Mouse (Mus musculus): ENCODE results near the gene Cdk19. TPM values are rescaled to one million over a fixed set of nuclear protein-coding genes. Genes with fewer than 3 reads are reported as not detected.

Cdk19 gene
- polyA plus RNA-seq, 1 experiment from 2014 or later: 2.6 TPM

GRCm38 (mm10) chr10:40371184-40371913 lies 32.0 kb downstream of the Cdk19 start:
- 70% methylated on average over 8 of the region's 8 CpGs for WGBS (ENCODE audit: insufficient replicate concordance)
- no peak for DNase-seq
- no peak overlapping the region for H3K9ac ChIP-seq
- no peaks in the 10 kb centered on the region for H3K4me1 ChIP-seq (replicated peaks)
- H3K4me3 ChIP-seq (replicated peaks): no peak overlapping the region
- no peak for ATAC-seq (ENCODE audit: low read depth)
- H3K27ac ChIP-seq: no peak overlapping the region
- H3K27me3 ChIP-seq: no peaks in the 10 kb centered on the region
- no peak overlapping the region for H3K4me2 ChIP-seq
- H3K36me3 ChIP-seq: no peaks in the 10 kb centered on the region
- H3K9me3 ChIP-seq (replicated peaks): no peaks in the 10 kb centered on the region

GRCm38 (mm10) chr10:40371914-40372675 lies 32.7 kb downstream of the Cdk19 start:
- Histone ChIP-seq H3K27ac (no peak overlapping the region), H3K27me3 (no peaks in the 10 kb centered on the region), H3K4me3 (replicated peaks) (no peak overlapping the region), H3K36me3 (no peaks in the 10 kb centered on the region), H3K4me1 (replicated peaks) (no peaks in the 10 kb centered on the region), H3K4me2 (no peak overlapping the region), H3K9ac (no peak overlapping the region), H3K9me3 (replicated peaks) (no peaks in the 10 kb centered on the region)
- DNase-seq (no peak), ATAC-seq (ENCODE audit: low read depth) (no peak)
- WGBS (ENCODE audit: insufficient replicate concordance): 62% methylated on average over 11 of the region's 11 CpGs

- no peak overlapping the region for H3K4me3 ChIP-seq (replicated peaks)
- 61% methylated on average over 5 of the region's 5 CpGs for WGBS (ENCODE audit: insufficient replicate concordance)
- no peaks in the 10 kb centered on the region for H3K27me3 ChIP-seq
- H3K4me1 ChIP-seq (replicated peaks): no peaks in the 10 kb centered on the region
- no peak for ATAC-seq (ENCODE audit: low read depth)
- H3K27ac ChIP-seq: no peak overlapping the region
- H3K9ac ChIP-seq: no peak overlapping the region
- H3K36me3 ChIP-seq: no peaks in the 10 kb centered on the region
- H3K4me2 ChIP-seq: no peak overlapping the region
- no peak for DNase-seq
- no peaks in the 10 kb centered on the region for H3K9me3 ChIP-seq (replicated peaks)
Observed at GRCm38 (mm10) chr10:40373749-40374148, 34.4 kb downstream of the Cdk19 start.

GRCm38 (mm10) chr10:40374828-40375227 lies 35.5 kb downstream of the Cdk19 start:
- H3K36me3 ChIP-seq: no peaks in the 10 kb centered on the region
- ATAC-seq (ENCODE audit: low read depth): no peak

GRCm38 (mm10) chr10:40376286-40376685 lies 36.9 kb downstream of the Cdk19 start:
- no peak overlapping the region for H3K27ac ChIP-seq
- WGBS (ENCODE audit: insufficient replicate concordance): 78% methylated on average over 3 of the region's 3 CpGs
- no peak overlapping the region for H3K4me3 ChIP-seq (replicated peaks)
- H3K4me2 ChIP-seq: no peak overlapping the region
- no peaks in the 10 kb centered on the region for H3K36me3 ChIP-seq
- no peaks in the 10 kb centered on the region for H3K4me1 ChIP-seq (replicated peaks)
- no peak for ATAC-seq (ENCODE audit: low read depth)
- no peaks in the 10 kb centered on the region for H3K27me3 ChIP-seq
- no peaks in the 10 kb centered on the region for H3K9me3 ChIP-seq (replicated peaks)
- DNase-seq: no peak
- H3K9ac ChIP-seq: no peak overlapping the region

More at GRCm38 (mm10) chr10:40374828-40375227, 35.5 kb downstream of the Cdk19 start:
- no peaks in the 10 kb centered on the region for H3K9me3 ChIP-seq (replicated peaks)
- no peak overlapping the region for H3K27ac ChIP-seq
- 75% methylated on average over 7 of the region's 7 CpGs for WGBS (ENCODE audit: insufficient replicate concordance)
- no peak overlapping the region for H3K4me3 ChIP-seq (replicated peaks)
- no peak overlapping the region for H3K9ac ChIP-seq
- H3K27me3 ChIP-seq: no peaks in the 10 kb centered on the region
- H3K4me1 ChIP-seq (replicated peaks): no peaks in the 10 kb centered on the region
- H3K4me2 ChIP-seq: no peak overlapping the region
- no peak for DNase-seq

GRCm38 (mm10) chr10:40378284-40378683 lies 38.9 kb downstream of the Cdk19 start:
- no peaks in the 10 kb centered on the region for H3K36me3 ChIP-seq
- ATAC-seq (ENCODE audit: low read depth): no peak
- no peak for DNase-seq
- no peak overlapping the region for H3K9ac ChIP-seq
- no peaks in the 10 kb centered on the region for H3K9me3 ChIP-seq (replicated peaks)
- H3K4me1 ChIP-seq (replicated peaks): no peaks in the 10 kb centered on the region
- no peak overlapping the region for H3K27ac ChIP-seq
- WGBS (ENCODE audit: insufficient replicate concordance): 86% methylated on average over 4 of the region's 4 CpGs
- no peak overlapping the region for H3K4me3 ChIP-seq (replicated peaks)
- H3K4me2 ChIP-seq: no peak overlapping the region
- no peaks in the 10 kb centered on the region for H3K27me3 ChIP-seq

GRCm38 (mm10) chr10:40379682-40380081 lies 40.3 kb downstream of the Cdk19 start:
- no peak overlapping the region for H3K4me2 ChIP-seq
- H3K27me3 ChIP-seq: no peaks in the 10 kb centered on the region
- no peak for DNase-seq
- no peak for ATAC-seq (ENCODE audit: low read depth)
- H3K36me3 ChIP-seq: no peaks in the 10 kb centered on the region
- no peaks in the 10 kb centered on the region for H3K9me3 ChIP-seq (replicated peaks)
- H3K9ac ChIP-seq: no peak overlapping the region
- WGBS (ENCODE audit: insufficient replicate concordance): 52% methylated on average over 1 of the region's 1 CpGs
- H3K4me1 ChIP-seq (replicated peaks): no peaks in the 10 kb centered on the region
- no peak overlapping the region for H3K4me3 ChIP-seq (replicated peaks)
- no peak overlapping the region for H3K27ac ChIP-seq

- no peak for DNase-seq
- Histone ChIP-seq H3K36me3 (no peaks in the 10 kb centered on the region), H3K27me3 (no peaks in the 10 kb centered on the region), H3K27ac (no peak overlapping the region), H3K9ac (no peak overlapping the region), H3K4me1 (replicated peaks) (peaks cover 4% of the 10 kb centered on the region; the same call in 1 of the 2 replicates), H3K4me3 (replicated peaks) (no peak overlapping the region), H3K9me3 (replicated peaks) (no peaks in the 10 kb centered on the region), H3K4me2 (no peak overlapping the region)
- 76% methylated on average over 3 of the region's 3 CpGs for WGBS (ENCODE audit: insufficient replicate concordance)
- ATAC-seq (ENCODE audit: low read depth): no peak
Observed at GRCm38 (mm10) chr10:40385397-40385796, 46.0 kb downstream of the Cdk19 start.

- Histone ChIP-seq H3K4me2 (no peak overlapping the region), H3K36me3 (no peaks in the 10 kb centered on the region), H3K27ac (no peak overlapping the region), H3K4me3 (replicated peaks) (no peak overlapping the region), H3K9ac (no peak overlapping the region), H3K27me3 (no peaks in the 10 kb centered on the region), H3K9me3 (replicated peaks) (no peaks in the 10 kb centered on the region), H3K4me1 (replicated peaks) (peaks cover 4% of the 10 kb centered on the region; the same call in 1 of the 2 replicates)
- DNase-seq (no peak), ATAC-seq (ENCODE audit: low read depth) (no peak)
- WGBS (ENCODE audit: insufficient replicate concordance): 82% methylated on average over 4 of the region's 4 CpGs
Observed at GRCm38 (mm10) chr10:40386126-40386525, 46.8 kb downstream of the Cdk19 start.

- ATAC-seq (ENCODE audit: low read depth) (no peak), DNase-seq (no peak)
- peaks cover 10% of the 10 kb centered on the region for H3K4me1 ChIP-seq (replicated peaks)
- no peak overlapping the region for H3K27ac ChIP-seq
- no peaks in the 10 kb centered on the region for H3K9me3 ChIP-seq (replicated peaks)
- no peak overlapping the region for H3K4me2 ChIP-seq
- no peaks in the 10 kb centered on the region for H3K27me3 ChIP-seq
- 46% methylated on average over 2 of the region's 2 CpGs for WGBS (ENCODE audit: insufficient replicate concordance)
- no peaks in the 10 kb centered on the region for H3K36me3 ChIP-seq
- no peak overlapping the region for H3K4me3 ChIP-seq (replicated peaks)
- no peak overlapping the region for H3K9ac ChIP-seq
Observed at GRCm38 (mm10) chr10:40393447-40394143, 54.2 kb downstream of the Cdk19 start.

- Histone ChIP-seq H3K9ac (no peak overlapping the region), H3K9me3 (replicated peaks) (no peaks in the 10 kb centered on the region), H3K4me1 (replicated peaks) (peaks cover 7% of the 10 kb centered on the region; the same call in 1 of the 2 replicates), H3K4me3 (replicated peaks) (no peak overlapping the region), H3K4me2 (no peak overlapping the region), H3K36me3 (no peaks in the 10 kb centered on the region), H3K27me3 (no peaks in the 10 kb centered on the region), H3K27ac (no peak overlapping the region)
- ATAC-seq (ENCODE audit: low read depth) (no peak), DNase-seq (no peak)
- WGBS (ENCODE audit: insufficient replicate concordance): 66% methylated on average over 3 of the region's 3 CpGs
Observed at GRCm38 (mm10) chr10:40398842-40399241, 59.5 kb downstream of the Cdk19 start.

All from liver, embryonic 13.5 days (tissue).